Mouse (Mus musculus): ENCODE measurements around the gene Itga9. TPM values are rescaled to one million over a fixed set of nuclear protein-coding genes. Genes with fewer than 3 reads are reported as not detected.

The Itga9 gene
- polyA plus RNA-seq, 1 experiment = 9.0 TPM

DNA sequence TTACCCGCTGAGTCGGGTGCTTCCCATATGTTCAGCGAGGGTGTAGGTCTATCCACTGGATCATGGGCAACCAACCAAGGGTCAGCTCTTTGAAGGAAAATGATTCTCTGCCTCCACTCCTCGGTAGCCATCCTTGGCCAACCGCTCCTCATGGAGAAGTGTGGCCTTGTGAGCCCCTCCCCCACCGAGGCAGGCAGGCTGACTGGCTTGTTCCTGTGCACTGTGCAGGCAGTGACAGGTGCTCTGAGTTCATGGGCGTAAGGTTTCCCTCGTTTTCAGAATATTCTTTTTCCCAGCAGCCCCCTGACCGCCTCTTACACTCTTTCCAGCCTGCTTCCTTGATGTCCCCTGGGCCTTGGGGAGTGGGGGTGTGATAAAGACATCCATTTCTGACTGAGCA is 17.0 kb downstream of the Itga9 start:
- no peaks in the 10 kb centered on the region for H3K36me3 ChIP-seq (ENCODE audit: control insufficient read depth, insufficient read depth, low read length)
- H3K4me3 ChIP-seq (ENCODE audit: control insufficient read depth, insufficient read depth, low read length) = no peak overlapping the region
- H3K4me1 ChIP-seq (replicated peaks; ENCODE audit: control insufficient read depth, insufficient read depth, low read length) = peaks cover 11% of the 10 kb centered on the region
- WGBS = 72% methylated on average over 9 of the region's 9 CpGs
- TF ChIP-seq POLR2A (IDR thresholded peaks at IDR 0.05; ENCODE audit: control insufficient read depth, extremely low read depth, insufficient read depth, low read length, poor library complexity) = no peak
- no peak for TF ChIP-seq CTCF (IDR thresholded peaks at IDR 0.05; ENCODE audit: borderline replicate concordance, control insufficient read depth, extremely low read depth, insufficient read depth, low read length, poor library complexity)
- H3K27ac ChIP-seq (ENCODE audit: control insufficient read depth, insufficient read depth, low read length) = no peak overlapping the region
- H3K27me3 ChIP-seq (ENCODE audit: control insufficient read depth, insufficient read depth, low read length) = no peaks in the 10 kb centered on the region
- no peak for DNase-seq

DNA sequence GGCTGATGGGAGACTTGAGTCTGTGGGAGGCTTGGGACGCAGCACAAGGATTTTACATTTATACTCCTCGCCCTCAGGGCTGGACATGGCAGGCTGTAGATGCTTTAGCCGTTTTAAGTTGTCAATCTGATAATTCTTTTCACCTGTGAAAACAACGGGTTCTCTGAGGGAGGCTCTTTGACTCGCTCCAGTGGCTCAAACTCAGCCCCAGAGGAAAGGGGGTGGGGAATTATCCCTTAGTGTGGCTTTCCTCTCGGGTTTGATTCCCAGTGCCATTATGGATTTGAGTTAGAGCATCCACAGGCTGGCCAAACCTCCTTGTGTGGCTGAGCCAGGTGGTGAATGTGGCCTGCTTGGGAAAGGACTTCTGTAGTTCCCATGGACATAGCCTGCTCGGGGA is 17.7 kb downstream of the Itga9 start:
- no peaks in the 10 kb centered on the region for H3K27me3 ChIP-seq (ENCODE audit: control insufficient read depth, insufficient read depth, low read length)
- no peak for TF ChIP-seq POLR2A (IDR thresholded peaks at IDR 0.05; ENCODE audit: control insufficient read depth, extremely low read depth, insufficient read depth, low read length, poor library complexity)
- no peak for TF ChIP-seq CTCF (IDR thresholded peaks at IDR 0.05; ENCODE audit: borderline replicate concordance, control insufficient read depth, extremely low read depth, insufficient read depth, low read length, poor library complexity)
- WGBS = 88% methylated on average over 7 of the region's 7 CpGs

DNA sequence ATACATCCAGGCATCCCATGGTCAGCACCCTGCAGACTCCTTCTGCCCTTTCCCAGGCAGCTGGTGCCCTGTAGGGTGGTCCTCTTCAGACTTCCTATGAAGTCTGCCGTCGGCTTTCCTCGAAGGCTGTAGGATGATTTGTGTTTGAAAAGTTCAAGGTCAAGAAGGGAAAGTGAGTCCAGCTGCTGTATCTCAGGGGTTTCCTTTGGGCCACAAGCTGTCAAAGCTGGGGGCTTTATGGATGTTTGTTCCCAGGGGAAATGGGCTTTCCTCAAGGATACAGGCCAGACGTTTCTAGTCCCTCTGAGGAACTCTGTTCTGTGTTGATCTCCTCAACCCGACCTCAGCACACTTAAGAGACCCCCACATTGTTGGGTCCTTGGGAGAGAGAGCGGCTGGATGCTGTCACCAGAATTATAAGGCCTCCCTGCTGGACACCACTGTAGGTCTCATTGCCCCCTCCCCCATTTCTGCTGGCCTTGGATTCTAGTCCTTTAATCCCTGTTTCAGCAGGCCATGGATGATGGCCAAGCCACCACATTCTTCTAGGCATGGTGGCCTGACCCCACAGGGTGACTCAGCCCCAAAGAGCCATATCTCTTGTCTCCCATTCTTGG is 23.4 kb downstream of the Itga9 start:
- no peaks in the 10 kb centered on the region for H3K36me3 ChIP-seq (ENCODE audit: control insufficient read depth, insufficient read depth, low read length)
- no peak overlapping the region for H3K27ac ChIP-seq (ENCODE audit: control insufficient read depth, insufficient read depth, low read length)
- H3K27me3 ChIP-seq (ENCODE audit: control insufficient read depth, insufficient read depth, low read length) = no peaks in the 10 kb centered on the region
- TF ChIP-seq CTCF (IDR thresholded peaks at IDR 0.05; ENCODE audit: borderline replicate concordance, control insufficient read depth, extremely low read depth, insufficient read depth, low read length, poor library complexity) (no peak), POLR2A (IDR thresholded peaks at IDR 0.05; ENCODE audit: control insufficient read depth, extremely low read depth, insufficient read depth, low read length, poor library complexity) (no peak)
- WGBS = 91% methylated on average over 6 of the region's 6 CpGs
- peaks cover 12% of the 10 kb centered on the region for H3K4me1 ChIP-seq (replicated peaks; ENCODE audit: control insufficient read depth, insufficient read depth, low read length)
- no peak overlapping the region for H3K4me3 ChIP-seq (ENCODE audit: control insufficient read depth, insufficient read depth, low read length)
- no peak for DNase-seq

More for the DNA sequence above, 17.7 kb downstream of the Itga9 start:
- H3K27ac ChIP-seq (ENCODE audit: control insufficient read depth, insufficient read depth, low read length) = no peak overlapping the region
- no peak overlapping the region for H3K4me3 ChIP-seq (ENCODE audit: control insufficient read depth, insufficient read depth, low read length)
- H3K4me1 ChIP-seq (replicated peaks; ENCODE audit: control insufficient read depth, insufficient read depth, low read length) = peaks cover 11% of the 10 kb centered on the region
- no peak for DNase-seq
- no peaks in the 10 kb centered on the region for H3K36me3 ChIP-seq (ENCODE audit: control insufficient read depth, insufficient read depth, low read length)

DNA sequence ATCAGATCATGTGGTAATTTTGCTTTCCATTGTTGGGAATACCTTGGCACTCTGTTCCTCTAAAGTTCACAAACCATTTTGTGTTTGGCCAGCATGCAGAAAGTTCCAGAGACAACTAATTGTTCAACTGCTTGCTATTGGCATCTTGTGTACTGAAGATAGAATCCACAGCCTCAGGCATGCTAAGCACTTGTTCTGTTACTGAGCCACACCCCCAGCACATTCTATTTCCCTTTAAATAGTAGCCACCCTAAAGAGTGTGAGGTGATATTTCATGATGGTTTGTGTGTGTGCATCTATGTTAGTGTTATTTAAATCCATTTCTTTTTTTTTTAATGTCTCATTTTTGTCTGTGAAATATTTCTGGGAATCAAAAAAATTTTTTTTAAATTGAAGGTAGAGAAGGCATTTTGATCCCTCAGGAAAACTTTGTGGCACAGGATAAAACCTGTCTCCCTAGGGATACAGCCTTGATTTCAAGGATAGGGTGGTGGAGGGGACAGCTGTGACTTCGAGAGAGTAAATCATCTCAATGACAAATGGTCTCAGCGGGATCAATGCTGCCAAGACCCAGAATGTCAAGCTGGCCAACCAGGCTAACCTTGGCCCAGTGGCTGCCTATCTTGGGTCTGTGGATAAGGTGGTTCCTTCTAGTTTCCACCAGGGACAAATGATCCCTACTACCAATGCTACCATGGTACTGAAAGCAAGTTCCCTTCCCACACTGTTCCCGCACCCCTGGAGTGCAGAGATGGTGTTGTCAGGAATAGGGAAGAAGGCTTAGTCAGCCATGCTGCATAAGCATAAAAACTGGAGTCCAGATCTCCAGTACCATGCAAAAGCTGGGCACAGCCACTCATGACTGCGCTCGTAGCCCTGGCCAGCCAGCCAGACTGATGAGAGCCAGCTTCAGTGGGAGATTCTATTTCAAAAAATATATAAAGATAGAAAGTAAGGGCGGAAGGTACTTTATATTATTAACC is 25.6 kb downstream of the Itga9 start:
- 55% methylated on average over 6 of the region's 6 CpGs for WGBS
- H3K4me1 ChIP-seq (replicated peaks; ENCODE audit: control insufficient read depth, insufficient read depth, low read length) = peaks cover 12% of the 10 kb centered on the region

DNA sequence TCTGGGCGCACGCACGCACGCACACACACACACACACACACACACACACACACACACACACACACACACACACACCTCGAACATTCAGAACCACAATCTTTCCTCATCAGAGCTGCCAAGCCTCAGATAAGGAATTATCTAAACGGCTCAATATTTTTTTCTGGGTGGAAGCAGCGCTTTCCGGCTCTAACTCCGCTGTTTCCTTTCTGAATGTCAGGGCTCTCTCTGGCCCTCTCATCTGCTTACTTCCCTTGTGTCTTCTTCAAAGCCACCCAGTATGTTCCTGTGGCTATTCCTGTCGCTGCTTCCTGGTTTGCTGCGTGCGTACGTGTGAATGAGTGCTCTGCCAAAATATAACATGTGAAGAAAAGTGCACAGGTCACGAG is 26.3 kb downstream of the Itga9 start:
- Histone ChIP-seq H3K36me3 (ENCODE audit: control insufficient read depth, insufficient read depth, low read length) (no peaks in the 10 kb centered on the region), H3K4me1 (replicated peaks; ENCODE audit: control insufficient read depth, insufficient read depth, low read length) (peaks cover 12% of the 10 kb centered on the region), H3K4me3 (ENCODE audit: control insufficient read depth, insufficient read depth, low read length) (no peak overlapping the region), H3K27me3 (ENCODE audit: control insufficient read depth, insufficient read depth, low read length) (no peaks in the 10 kb centered on the region), H3K27ac (ENCODE audit: control insufficient read depth, insufficient read depth, low read length) (no peak overlapping the region)
- WGBS = 11% methylated on average over 14 of the region's 14 CpGs
- no peak for TF ChIP-seq CTCF (IDR thresholded peaks at IDR 0.05; ENCODE audit: borderline replicate concordance, control insufficient read depth, extremely low read depth, insufficient read depth, low read length, poor library complexity)
- TF ChIP-seq POLR2A (IDR thresholded peaks at IDR 0.05; ENCODE audit: control insufficient read depth, extremely low read depth, insufficient read depth, low read length, poor library complexity) = no peak
- DNase-seq = peak; percentile 17

More for the DNA sequence above, 25.6 kb downstream of the Itga9 start:
- H3K27ac ChIP-seq (ENCODE audit: control insufficient read depth, insufficient read depth, low read length) = no peak overlapping the region
- no peak for DNase-seq
- no peak for TF ChIP-seq CTCF (IDR thresholded peaks at IDR 0.05; ENCODE audit: borderline replicate concordance, control insufficient read depth, extremely low read depth, insufficient read depth, low read length, poor library complexity)
- TF ChIP-seq POLR2A (IDR thresholded peaks at IDR 0.05; ENCODE audit: control insufficient read depth, extremely low read depth, insufficient read depth, low read length, poor library complexity) = no peak
- H3K36me3 ChIP-seq (ENCODE audit: control insufficient read depth, insufficient read depth, low read length) = no peaks in the 10 kb centered on the region
- H3K27me3 ChIP-seq (ENCODE audit: control insufficient read depth, insufficient read depth, low read length) = no peaks in the 10 kb centered on the region
- no peak overlapping the region for H3K4me3 ChIP-seq (ENCODE audit: control insufficient read depth, insufficient read depth, low read length)

DNA sequence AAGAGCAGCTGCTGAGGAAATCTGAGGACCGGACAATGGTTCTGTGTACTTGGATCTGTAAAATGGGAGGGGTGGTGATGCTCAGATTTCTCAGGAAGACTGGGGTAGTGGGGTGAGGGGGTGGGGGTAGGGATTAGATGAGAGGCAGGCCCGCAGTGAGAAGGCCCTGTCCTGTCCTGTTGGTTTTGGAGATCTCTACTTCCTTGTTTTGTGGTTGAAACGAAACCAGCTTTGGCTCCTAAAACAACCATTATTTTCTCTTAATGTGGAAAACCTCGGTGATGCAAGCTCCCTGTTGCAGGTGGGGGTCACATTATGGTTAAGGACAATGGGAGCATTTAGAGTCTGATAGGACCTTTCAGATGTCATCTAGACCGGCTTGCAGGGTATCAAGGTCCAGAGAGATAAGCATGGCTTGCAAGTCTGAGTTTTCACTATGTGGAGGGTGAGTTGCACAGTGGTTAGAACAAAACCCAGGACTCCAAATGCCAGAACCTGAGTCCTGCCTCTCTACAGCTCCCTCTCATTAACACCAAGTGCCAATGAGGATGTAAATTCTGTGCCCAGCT is 32.2 kb downstream of the Itga9 start:
- Histone ChIP-seq H3K4me1 (replicated peaks; ENCODE audit: control insufficient read depth, insufficient read depth, low read length) (no peaks in the 10 kb centered on the region), H3K27ac (ENCODE audit: control insufficient read depth, insufficient read depth, low read length) (no peak overlapping the region), H3K4me3 (ENCODE audit: control insufficient read depth, insufficient read depth, low read length) (no peak overlapping the region), H3K27me3 (ENCODE audit: control insufficient read depth, insufficient read depth, low read length) (no peaks in the 10 kb centered on the region), H3K36me3 (ENCODE audit: control insufficient read depth, insufficient read depth, low read length) (no peaks in the 10 kb centered on the region)
- no peak for DNase-seq
- 38% methylated on average over 5 of the region's 5 CpGs for WGBS
- no peak for TF ChIP-seq CTCF (IDR thresholded peaks at IDR 0.05; ENCODE audit: borderline replicate concordance, control insufficient read depth, extremely low read depth, insufficient read depth, low read length, poor library complexity)
- no peak for TF ChIP-seq POLR2A (IDR thresholded peaks at IDR 0.05; ENCODE audit: control insufficient read depth, extremely low read depth, insufficient read depth, low read length, poor library complexity)

Measured in thymus, adult 2 months (tissue).